Mouse (Mus musculus) lung, postnatal 0 days (tissue): ENCODE results near the gene Hoxd1. TPM values are rescaled to one million over a fixed set of nuclear protein-coding genes. Genes with fewer than 3 reads are reported as not detected.

Experiments
- ATAC-seq: fragments of 200-750 bp; cut with Nextera tagmentation; 2 replicates; pipeline ENCODE4 v1.8.0; 2017; ENCODE audit warnings: moderate library complexity
- DNase-seq: peaks from one replicate; pipeline ENCODE4 v3.0.0-alpha.2; 2016; ENCODE audit warnings: low spot score
- H3K27ac ChIP-seq: fragments of 300-500 bp; sonication (generic); 2 replicates; pipeline ENCODE4 v1.5.1; 2014; ENCODE audit warnings: antibody characterized with exemption, mild to moderate bottlenecking, low read length, mixed read lengths
- H3K27me3 ChIP-seq: fragments of 300-500 bp; sonication (generic); replicated peaks from 2 replicates; pipeline ENCODE4 v1.6.1; 2014; ENCODE audit warnings: low read length, mixed read lengths; ENCODE audit not compliant: insufficient read depth
- H3K36me3 ChIP-seq: fragments of 300-500 bp; sonication (generic); 2 replicates; pipeline ENCODE4 v1.6.1; 2014; ENCODE audit warnings: low read length, mixed read lengths; ENCODE audit not compliant: insufficient read depth
- H3K4me1 ChIP-seq: fragments of 300-500 bp; sonication (generic); 2 replicates; pipeline ENCODE4 v1.6.1; 2014; ENCODE audit warnings: antibody characterized with exemption, low read depth, low read length, mixed read lengths; ENCODE audit not compliant: insufficient read depth
- H3K4me2 ChIP-seq: fragments of 300-500 bp; sonication (generic); replicated peaks from 2 replicates; pipeline ENCODE4 v1.6.1; 2014; ENCODE audit warnings: low read depth, mild to moderate bottlenecking, low read length, moderate library complexity, mixed read lengths
- H3K4me3 ChIP-seq: fragments of 300-500 bp; sonication (generic); 2 replicates; pipeline ENCODE4 v1.5.1; 2014; ENCODE audit warnings: low read depth, low read length
- H3K9ac ChIP-seq: fragments of 300-500 bp; sonication (generic); replicated peaks from 2 replicates; pipeline ENCODE4 v1.6.1; 2014; ENCODE audit warnings: low read depth, mild to moderate bottlenecking
- H3K9me3 ChIP-seq: fragments of 300-500 bp; sonication (generic); 2 replicates; pipeline ENCODE4 v1.6.1; 2016; ENCODE audit warnings: low read length, mixed read lengths
- CTCF ChIP-seq: IDR thresholded peaks from 2 replicates; pipeline ENCODE4 v1.5.1; 2016; ENCODE audit warnings: antibody characterized with exemption, mild to moderate bottlenecking
- EP300 ChIP-seq: IDR thresholded peaks from 2 replicates; pipeline ENCODE4 v1.6.1; 2016; ENCODE audit warnings: antibody characterized with exemption, mild to moderate bottlenecking, control low read depth
- WGBS: fragments of 180-500 bp; shearing (Covaris S2); extraction: QIAGEN DNeasy Blood & Tissue Kit; methylation state at CpG from one replicate; pipeline ENCODE4 v1.1.7; 2014; 5-methylcytosine and 5-hydroxymethylcytosine counted together
- polyA plus RNA-seq: library from polyadenylated mRNA; unstranded; fragments of >200 nt; fragmentation: Nextera tagmentation; extraction: Ambion mirVana; gene quantifications from 2 replicates; pipeline ENCODE4 v1.2.1, GENCODE M21; 2015

Hoxd1 gene
- polyA plus RNA-seq, 1 experiment from 2014 or later = not detected

- 14% methylated on average over 5 of the region's 5 CpGs for WGBS
- Histone ChIP-seq H3K27me3 (peaks cover 90% of the 10 kb centered on the region), H3K9me3 (no peaks in the 10 kb centered on the region), H3K9ac (no peak within 1 kb of the TSS), H3K36me3 (no peaks in the 10 kb centered on the region), H3K4me3 (peak within 1 kb of the TSS; percentile 8; the same call in 1 of the 2 replicates), H3K4me2 (no peak within 1 kb of the TSS), H3K27ac (no peak within 1 kb of the TSS), H3K4me1 (0 out of 2 replicates have a peak, but pooled peaks cover 3% of the 10 kb centered on the region)
- TF ChIP-seq CTCF (no peak), EP300 (no peak)
- no peak for ATAC-seq
- DNase-seq = no peak
Measured at GRCm38 (mm10) chr2:74726551-74726950, 36.2 kb upstream of the Hoxd1 start, which contains the start of gene Gm28230. TSS of gene Gm28230 (plus strand) at chr2:74726728.

GRCm38 (mm10) chr2:74726973-74727639 lies 35.7 kb upstream of the Hoxd1 start:
- Histone ChIP-seq H3K36me3 (no peaks in the 10 kb centered on the region), H3K4me2 (no peak overlapping the region), H3K27ac (no peak overlapping the region), H3K9ac (no peak overlapping the region), H3K9me3 (no peaks in the 10 kb centered on the region), H3K4me1 (0 out of 2 replicates have a peak, but pooled peaks cover 3% of the 10 kb centered on the region), H3K27me3 (peaks cover 90% of the 10 kb centered on the region), H3K4me3 (peak overlapping the region; percentile 8; the same call in 1 of the 2 replicates)
- DNase-seq = no peak
- TF ChIP-seq CTCF (no peak), EP300 (no peak)
- 2% methylated on average over 43 of the region's 43 CpGs for WGBS
- no peak for ATAC-seq

GRCm38 (mm10) chr2:74727640-74728302 lies 35.0 kb upstream of the Hoxd1 start:
- Histone ChIP-seq H3K27me3 (peaks cover 92% of the 10 kb centered on the region), H3K4me1 (0 out of 2 replicates have a peak, but pooled peaks cover 3% of the 10 kb centered on the region), H3K9ac (no peak overlapping the region), H3K27ac (no peak overlapping the region), H3K36me3 (no peaks in the 10 kb centered on the region), H3K4me2 (no peak overlapping the region), H3K9me3 (no peaks in the 10 kb centered on the region), H3K4me3 (0 out of 2 replicates have a peak overlapping the region, but pooled peaks have one; percentile 8)
- TF ChIP-seq CTCF = no peak
- TF ChIP-seq EP300 = no peak
- ATAC-seq = no peak
- WGBS = 5% methylated on average over 24 of the region's 25 CpGs
- DNase-seq = no peak

- no peak for TF ChIP-seq CTCF
- no peak for TF ChIP-seq EP300
- Histone ChIP-seq H3K4me3 (no peak overlapping the region), H3K36me3 (no peaks in the 10 kb centered on the region), H3K4me1 (0 out of 2 replicates have a peak, but pooled peaks cover 3% of the 10 kb centered on the region), H3K27me3 (peaks cover 89% of the 10 kb centered on the region), H3K9me3 (no peaks in the 10 kb centered on the region), H3K4me2 (no peak overlapping the region), H3K9ac (no peak overlapping the region), H3K27ac (no peak overlapping the region)
- ATAC-seq = no peak
- WGBS = 16% methylated on average over 13 of the region's 13 CpGs
- DNase-seq = no peak
Measured at GRCm38 (mm10) chr2:74728303-74728680, 34.5 kb upstream of the Hoxd1 start.

GRCm38 (mm10) chr2:74730331-74730730 lies 32.4 kb upstream of the Hoxd1 start:
- H3K4me2 ChIP-seq = no peak overlapping the region
- H3K36me3 ChIP-seq = no peaks in the 10 kb centered on the region
- H3K27me3 ChIP-seq = peaks cover 90% of the 10 kb centered on the region
- ATAC-seq = no peak
- no peak for DNase-seq
- H3K27ac ChIP-seq = no peak overlapping the region
- H3K4me1 ChIP-seq = 0 out of 2 replicates have a peak, but pooled peaks cover 3% of the 10 kb centered on the region
- H3K4me3 ChIP-seq = no peak overlapping the region
- 12% methylated on average over 8 of the region's 8 CpGs for WGBS
- H3K9me3 ChIP-seq = no peaks in the 10 kb centered on the region
- H3K9ac ChIP-seq = no peak overlapping the region
- TF ChIP-seq EP300 (no peak), CTCF (no peak)

- Histone ChIP-seq H3K9ac (no peak overlapping the region), H3K27me3 (peaks cover 90% of the 10 kb centered on the region), H3K36me3 (no peaks in the 10 kb centered on the region), H3K4me3 (no peak overlapping the region), H3K4me2 (no peak overlapping the region), H3K27ac (no peak overlapping the region), H3K4me1 (0 out of 2 replicates have a peak, but pooled peaks cover 3% of the 10 kb centered on the region), H3K9me3 (no peaks in the 10 kb centered on the region)
- ATAC-seq (no peak), DNase-seq (no peak)
- TF ChIP-seq EP300 (no peak), CTCF (no peak)
Measured at GRCm38 (mm10) chr2:74731055-74731454, 31.7 kb upstream of the Hoxd1 start.
